Mouse (Mus musculus): ENCODE measurements at regions not wholly inside any gene's neighbourhood (a gene's known extent, or its start where the extent isn't known, plus 50 kb on each side); places are given as distances from the start of the nearest gene placed in this dataset.

- TF ChIP-seq GATA1 (IDR thresholded peaks at IDR 0.05; ENCODE audit: borderline replicate concordance, low read length) (no peak), FLI1 (IDR thresholded peaks at IDR 0.05; ENCODE audit: low read length) (no peak)
Measured at GRCm38 (mm10) chr12:25437556-25437955, 340.6 kb upstream of the Id2 start.

Data from megakaryocyte, embryonic 14.5 days (primary cell).